In genomic region chr2:101797901-101798250, GRCm38 (mm10) we compare ENCODE assay signal across 8 mouse cellular contexts.
DNase-seq lines count a peak whose midpoint lies in the region; ATAC-seq and TF ChIP-seq lines count a peak whose summit lies in the region.

No protein-coding gene starts in this region.

- H3K27ac ChIP-seq in heart, adult 2 months, result no peak overlapping the region; the same call in 1 of the 2 replicates
- peak overlapping the region; percentile 29; the same call in 1 of the 2 replicates for H3K27ac ChIP-seq in forebrain, embryonic 15.5 days (replicated peaks)
- peak overlapping the region; percentile 76 for H3K27ac ChIP-seq in limb, embryonic 14.5 days (replicated peaks; ENCODE audit: low read depth, low read length)
- H3K27ac ChIP-seq in stomach, embryonic 14.5 days (ENCODE audit: low read length), result peak overlapping the region; percentile 80

- no peak for ATAC-seq in forebrain, embryonic 15.5 days (replicated peaks)
- ATAC-seq in limb, embryonic 14.5 days (ENCODE audit: low FRiP score, low read depth), result no peak
- no peak for ATAC-seq in stomach, embryonic 14.5 days (ENCODE audit: insufficient number of reproducible peaks, insufficient read depth, low FRiP score, low read depth)

- no peaks in the 10 kb centered on the region for H3K27me3 ChIP-seq in heart, adult 2 months (ENCODE audit: control insufficient read depth, insufficient read depth, low read length)
- peaks cover 72% of the 10 kb centered on the region for H3K27me3 ChIP-seq in E14TG2a.4 (ENCODE audit: insufficient read depth, low read length)
- H3K27me3 ChIP-seq in forebrain, embryonic 15.5 days, result peaks cover 6% of the 10 kb centered on the region; the same call in 1 of the 2 replicates
- H3K27me3 ChIP-seq in limb, embryonic 14.5 days (ENCODE audit: control insufficient read depth, insufficient read depth, low read length), result no peaks in the 10 kb centered on the region
- H3K27me3 ChIP-seq in stomach, embryonic 14.5 days (ENCODE audit: control insufficient read depth, insufficient read depth, low read length), result no peaks in the 10 kb centered on the region

- no peak for DNase-seq in heart, adult 2 months
- no peak for DNase-seq in heart, postnatal 4 days
- DNase-seq in limb, embryonic 14.5 days (ENCODE audit: low spot score), result peak; percentile 59
- no peak for DNase-seq in layer of hippocampus, adult 9-10 months (ENCODE audit: low spot score)
- DNase-seq in frontal cortex, postnatal 25 days (ENCODE audit: low spot score in 2 of 2), result no peak

- no peaks in the 10 kb centered on the region for H3K36me3 ChIP-seq in heart, adult 2 months (ENCODE audit: control insufficient read depth, insufficient read depth, low read length)
- no peaks in the 10 kb centered on the region for H3K36me3 ChIP-seq in E14TG2a.4 (ENCODE audit: insufficient read depth, low read length)
- no peaks in the 10 kb centered on the region for H3K36me3 ChIP-seq in forebrain, embryonic 15.5 days
- no peaks in the 10 kb centered on the region for H3K36me3 ChIP-seq in limb, embryonic 14.5 days (ENCODE audit: control insufficient read depth, insufficient read depth, low read length)
- H3K36me3 ChIP-seq in stomach, embryonic 14.5 days (ENCODE audit: control insufficient read depth, insufficient read depth, low read length), result no peaks in the 10 kb centered on the region

- peak overlapping the region; percentile 66 for H3K4me2 ChIP-seq in forebrain, embryonic 15.5 days (replicated peaks)
- H3K4me2 ChIP-seq in limb, embryonic 14.5 days (replicated peaks; ENCODE audit: low read depth, low read length, severe bottlenecking), result peak overlapping the region; percentile 87
- peak overlapping the region; percentile 91 for H3K4me2 ChIP-seq in stomach, embryonic 14.5 days (replicated peaks; ENCODE audit: low read depth, low read length)

- H3K79me2 ChIP-seq in heart, adult 2 months (replicated peaks; ENCODE audit: control insufficient read depth, insufficient read depth, low read length), result no peaks in the 10 kb centered on the region

- peak overlapping the region; percentile 65 for H3K4me3 ChIP-seq in heart, adult 2 months
- H3K4me3 ChIP-seq in E14TG2a.4 (replicated peaks; ENCODE audit: low read length), result peak overlapping the region; percentile 79
- H3K4me3 ChIP-seq in forebrain, embryonic 15.5 days, result peak overlapping the region; percentile 47
- H3K4me3 ChIP-seq in limb, embryonic 14.5 days (replicated peaks; ENCODE audit: low read length), result peak overlapping the region; percentile 60
- H3K4me3 ChIP-seq in stomach, embryonic 14.5 days (ENCODE audit: low read depth, low read length), result peak overlapping the region; percentile 62

- no peaks in the 10 kb centered on the region for H3K4me1 ChIP-seq in heart, adult 2 months (ENCODE audit: control insufficient read depth, insufficient read depth, low read length)
- peaks cover 20% of the 10 kb centered on the region for H3K4me1 ChIP-seq in E14TG2a.4 (replicated peaks; ENCODE audit: low read depth, low read length)
- peaks cover 24% of the 10 kb centered on the region for H3K4me1 ChIP-seq in forebrain, embryonic 15.5 days
- peaks cover 5% of the 10 kb centered on the region for H3K4me1 ChIP-seq in limb, embryonic 14.5 days (ENCODE audit: control insufficient read depth, insufficient read depth, low read length)
- 0 out of 2 replicates have a peak, but pooled peaks cover 3% of the 10 kb centered on the region for H3K4me1 ChIP-seq in stomach, embryonic 14.5 days (ENCODE audit: control insufficient read depth, insufficient read depth, low read length)

- peak overlapping the region; percentile 12; the same call in 1 of the 2 replicates for H3K9ac ChIP-seq in heart, adult 2 months (ENCODE audit: low read depth, low read length)
- H3K9ac ChIP-seq in forebrain, embryonic 15.5 days (replicated peaks), result peak overlapping the region; percentile 44; the same call in 1 of the 2 replicates
- peak overlapping the region; percentile 64 for H3K9ac ChIP-seq in limb, embryonic 14.5 days (ENCODE audit: low read depth, low read length, severe bottlenecking)
- H3K9ac ChIP-seq in stomach, embryonic 14.5 days (replicated peaks; ENCODE audit: low read depth, low read length), result peak overlapping the region; percentile 42

- peaks cover 2% of the 10 kb centered on the region; the same call in 1 of the 2 replicates for H3K9me3 ChIP-seq in E14TG2a.4 (ENCODE audit: low read length)
- H3K9me3 ChIP-seq in forebrain, embryonic 15.5 days, result no peaks in the 10 kb centered on the region
- no peaks in the 10 kb centered on the region for H3K9me3 ChIP-seq in limb, embryonic 14.5 days (ENCODE audit: control insufficient read depth, low read length)
- H3K9me3 ChIP-seq in stomach, embryonic 14.5 days (ENCODE audit: control insufficient read depth, low read depth, low read length), result no peaks in the 10 kb centered on the region

- no peak for TF ChIP-seq CTCF in heart, adult 2 months (IDR thresholded peaks at IDR 0.05)
- no peak for TF ChIP-seq CTCF in E14TG2a.4 (conservative IDR thresholded peaks at IDR 0.05; ENCODE audit: low read length)

- no peak for TF ChIP-seq POLR2A in heart, adult 2 months (IDR thresholded peaks at IDR 0.05; ENCODE audit: insufficient read depth, low read depth, low read length)
- TF ChIP-seq POLR2A in limb, embryonic 14.5 days (IDR thresholded peaks at IDR 0.05; ENCODE audit: borderline replicate concordance, extremely low read depth, insufficient read depth, insufficient read length), result peak; percentile 67; the same call in 1 of the 2 replicates

- WGBS in heart, adult 2 months, result 7% methylated on average over 19 of the region's 19 CpGs
- WGBS in forebrain, embryonic 15.5 days, result 1% methylated on average over 19 of the region's 19 CpGs
- 0% methylated on average over 19 of the region's 19 CpGs for WGBS in limb, embryonic 14.5 days
- WGBS in stomach, embryonic 14.5 days, result 1% methylated on average over 19 of the region's 19 CpGs

- intact Hi-C loops in heart, adult 2 months (cut with DNase I), result loop anchor here (2.0 to 5.0 kb wide), 2 partner anchors 29 to 81 kb away; no protein-coding TSS in a partner anchor

- TF ChIP-seq EP300 in heart, adult 2 months (IDR thresholded peaks at IDR 0.05; ENCODE audit: insufficient read depth, low read depth, low read length), result no peak

Comparison
In these comparisons a context has a peak if more than half of its experiments do, and no peak if none do; other contexts are left out.
1. H3K9ac ChIP-seq: peak in every context shown above with its lines; median percentile 64 in limb, embryonic 14.5 days; 44 in forebrain, embryonic 15.5 days; 42 in stomach, embryonic 14.5 days; 12 in heart, adult 2 months.